Mouse (Mus musculus) bone marrow macrophage, adult 2 months (primary cell): ENCODE results near the gene Ctnna3.

Experiments
- CTCF ChIP-seq: IDR thresholded peaks from 2 replicates; pipeline ENCODE4 v1.5.1; 2012; ENCODE audit warnings: low read depth, mild to moderate bottlenecking, low read length, moderate library complexity
- POLR2A ChIP-seq: IDR thresholded peaks from 2 replicates; pipeline ENCODE4 v1.6.1; 2012; ENCODE audit warnings: mild to moderate bottlenecking, low read depth, low read length, borderline replicate concordance

DNA sequence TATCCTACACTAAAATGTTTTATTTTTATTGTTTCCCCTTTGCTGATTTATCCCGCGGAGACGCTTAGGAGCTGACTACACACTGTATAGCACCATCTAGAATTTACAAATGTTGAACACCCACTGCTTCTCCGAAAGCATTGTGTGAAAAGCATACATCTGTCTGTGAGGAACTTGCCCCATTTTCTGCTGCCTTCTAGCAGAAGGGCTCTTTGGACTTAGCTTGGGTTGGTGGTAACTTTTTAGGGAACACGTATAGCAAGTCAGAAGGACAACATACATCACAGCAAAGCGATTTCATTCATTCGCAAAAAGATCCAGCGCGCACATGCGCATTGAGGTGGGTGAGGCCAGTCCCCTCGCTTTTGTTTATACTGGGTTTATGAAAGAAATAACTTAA lies 685.3 kb downstream of the Ctnna3 start:
- no peak for TF ChIP-seq CTCF
- TF ChIP-seq POLR2A: no peak
